Mouse (Mus musculus) heart, postnatal 0 days (tissue): ENCODE measurements at regions not wholly inside any gene's neighbourhood (a gene's known extent, or its start where the extent isn't known, plus 50 kb on each side); places are given as distances from the start of the nearest gene placed in this dataset.
A peak's percentile ranks its signal among the peaks of the same experiment; 100 is the strongest.

Experiments
- CTCF ChIP-seq: IDR thresholded peaks from 2 replicates; pipeline ENCODE4 v1.5.1; 2016; ENCODE audit warnings: antibody characterized with exemption, control low read depth, low read depth
- EP300 ChIP-seq: IDR thresholded peaks from 2 replicates; pipeline ENCODE4 v1.6.1; 2016; ENCODE audit warnings: antibody characterized with exemption, low read depth

GRCm38 (mm10) chr2:133724310-133724709, 172.4 kb downstream of the Bmp2 start:
- TF ChIP-seq EP300 (no peak), CTCF (peak; percentile 7; the same call in 1 of the 2 replicates)
